Mouse (Mus musculus) kidney, adult 2 months (tissue): Measurements from ENCODE around the gene Jchain. TPM values are rescaled to one million over a fixed set of nuclear protein-coding genes. Genes with fewer than 3 reads are reported as not detected.
A peak's percentile ranks its signal among the peaks of the same experiment; 100 is the strongest.

Experiments used
- DNase-seq: peaks from one replicate; pipeline ENCODE4 v3.0.0; 2021
- H3K27ac ChIP-seq: fragments of 200-500 bp; 2 replicates; pipeline ENCODE4 v1.5.1; 2012; ENCODE audit warnings: low read depth, low read length, control low read depth, inconsistent platforms; ENCODE audit not compliant: insufficient read depth
- H3K27me3 ChIP-seq: fragments of 200-500 bp; replicated peaks from 2 replicates; pipeline ENCODE4 v1.6.1; 2012; ENCODE audit warnings: mild to moderate bottlenecking, moderate library complexity, low read length, inconsistent platforms; ENCODE audit not compliant: control insufficient read depth, insufficient read depth
- H3K36me3 ChIP-seq: fragments of 200-500 bp; 2 replicates; pipeline ENCODE4 v1.6.1; 2012; ENCODE audit warnings: mild to moderate bottlenecking, moderate library complexity, low read length, inconsistent platforms; ENCODE audit not compliant: control insufficient read depth, insufficient read depth
- H3K4me1 ChIP-seq: fragments of 200-500 bp; 2 replicates; pipeline ENCODE4 v1.6.1; 2011; ENCODE audit warnings: low read length; ENCODE audit not compliant: control insufficient read depth, insufficient read depth
- H3K4me3 ChIP-seq: fragments of 200-500 bp; 2 replicates; pipeline ENCODE4 v1.5.1; 2011; ENCODE audit warnings: mild to moderate bottlenecking, low read depth, low read length, control low read depth; ENCODE audit not compliant: insufficient read depth
- CTCF ChIP-seq: fragments of 200-500 bp; conservative IDR thresholded peaks from 2 replicates; pipeline ENCODE4 v1.5.1; 2011; ENCODE audit warnings: low read depth, mild to moderate bottlenecking, control low read depth, low read length, moderate library complexity, mixed read lengths; ENCODE audit not compliant: insufficient read depth, insufficient read length
- POLR2A ChIP-seq: fragments of 200-500 bp; IDR thresholded peaks from one replicate; pipeline ENCODE4 v1.6.1; 2011; ENCODE audit warnings: low read depth, low read length, control low read depth
- WGBS: fragments of 180-500 bp; shearing (Covaris S2); methylation state at CpG from one replicate; pipeline ENCODE4 v1.1.7; 2018; 5-methylcytosine and 5-hydroxymethylcytosine counted together
- polyA plus RNA-seq: library from polyadenylated mRNA; depleted of rRNA; stranded (reverse); fragments of >200 nt; gene quantifications from 2 replicates; pipeline ENCODE4 v1.2.3, GENCODE M21; 2012

The Jchain gene
- polyA plus RNA-seq, 1 experiment: 5.5 TPM

DNA sequence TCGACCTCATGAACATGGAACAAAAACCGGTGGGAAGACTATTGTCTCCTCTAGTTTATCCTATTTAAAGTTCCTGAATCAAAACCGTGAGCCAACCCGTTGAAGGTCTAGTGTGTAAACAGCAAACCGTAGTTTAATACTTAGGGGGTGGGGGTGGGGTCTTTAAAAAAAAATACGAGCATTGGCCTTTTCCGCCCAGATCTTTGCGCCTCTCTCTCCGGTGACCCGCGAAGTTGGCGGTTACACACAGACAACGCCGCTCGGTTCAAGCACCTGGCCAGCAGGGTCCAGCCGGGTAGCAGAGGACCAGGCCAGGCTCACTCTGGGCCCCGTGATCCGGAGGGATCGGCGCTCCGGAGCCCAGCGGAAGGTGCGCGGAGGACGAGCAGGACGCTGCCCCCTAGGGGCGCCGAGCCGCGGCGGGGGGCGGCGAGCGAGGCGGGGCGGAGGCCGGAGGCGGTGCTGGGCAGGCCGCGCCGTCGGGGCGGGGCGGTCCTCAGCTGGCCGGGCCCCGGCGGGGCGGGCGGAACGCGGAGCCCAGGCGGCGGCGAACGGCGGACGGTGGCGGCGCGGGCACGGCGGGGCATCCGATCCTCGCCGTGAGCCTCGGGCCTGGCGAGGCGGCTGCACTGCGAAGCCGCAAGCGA lies 36.9 kb upstream of the Jchain start, which contains the start of gene Rufy3:
Rufy3 (plus strand) TSS at position 540 of the 647 bp plus-strand sequence.
- 2% methylated on average over 62 of the region's 71 CpGs for WGBS

DNA sequence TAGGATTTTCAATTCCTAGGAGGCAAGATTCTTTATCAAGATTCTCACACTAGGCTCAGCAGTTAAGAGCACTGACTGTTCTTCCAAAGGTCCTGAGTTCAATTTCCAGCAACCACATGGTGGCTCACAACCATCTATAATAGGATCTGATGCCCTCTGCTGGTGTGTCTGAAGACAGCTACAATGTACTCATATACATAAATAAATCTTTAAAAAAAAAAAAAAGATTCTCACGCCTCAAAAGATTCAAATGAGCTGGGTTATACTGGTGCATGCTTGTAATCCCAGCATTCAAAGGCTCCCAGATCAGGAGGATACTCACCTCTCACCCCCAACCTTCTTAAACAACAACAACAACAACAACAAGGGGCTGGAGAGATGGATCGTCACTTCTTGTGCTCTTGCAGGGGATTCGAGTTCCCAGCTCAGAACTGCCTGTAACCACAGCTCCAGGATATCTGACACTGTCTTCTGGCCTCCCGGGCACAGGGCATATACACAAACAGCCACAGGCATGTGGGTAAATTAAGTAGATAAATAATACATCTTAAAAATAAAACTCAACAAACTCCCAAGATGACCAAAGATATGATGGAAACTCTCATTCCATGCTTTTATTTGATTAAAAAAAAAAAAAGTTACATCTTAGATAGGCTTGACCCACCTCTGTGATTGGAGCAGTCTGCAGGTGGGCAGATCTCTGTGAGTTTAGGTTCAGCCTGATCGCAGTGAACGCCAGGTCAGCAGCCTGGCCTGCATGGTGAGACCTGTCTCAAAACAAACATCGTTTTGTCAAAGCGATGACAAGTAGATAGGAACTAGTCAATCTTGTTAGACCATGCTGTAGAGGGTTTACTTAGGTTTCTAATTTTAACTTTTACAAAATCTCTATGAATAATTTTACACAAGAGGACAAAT lies 35.4 kb upstream of the Jchain start:
- Histone ChIP-seq H3K4me1 (peaks cover 9% of the 10 kb centered on the region; the same call in 1 of the 2 replicates), H3K4me3 (no peak overlapping the region), H3K27me3 (no peaks in the 10 kb centered on the region), H3K36me3 (no peaks in the 10 kb centered on the region; the same call in 1 of the 2 replicates), H3K27ac (no peak overlapping the region)
- 71% methylated on average over 8 of the region's 8 CpGs for WGBS
- DNase-seq: no peak
- TF ChIP-seq POLR2A: no peak
- no peak for TF ChIP-seq CTCF

More for the DNA sequence above, 36.9 kb upstream of the Jchain start, which contains the start of gene Rufy3:
- Histone ChIP-seq H3K4me3 (peak within 1 kb of the TSS; percentile 88), H3K36me3 (no peaks in the 10 kb centered on the region; the same call in 1 of the 2 replicates), H3K4me1 (peaks cover 13% of the 10 kb centered on the region; the same call in 1 of the 2 replicates), H3K27ac (peak within 1 kb of the TSS; percentile 97), H3K27me3 (no peaks in the 10 kb centered on the region)
- DNase-seq: peak; percentile 94
- TF ChIP-seq POLR2A (no peak), CTCF (peak; percentile 52)

DNA sequence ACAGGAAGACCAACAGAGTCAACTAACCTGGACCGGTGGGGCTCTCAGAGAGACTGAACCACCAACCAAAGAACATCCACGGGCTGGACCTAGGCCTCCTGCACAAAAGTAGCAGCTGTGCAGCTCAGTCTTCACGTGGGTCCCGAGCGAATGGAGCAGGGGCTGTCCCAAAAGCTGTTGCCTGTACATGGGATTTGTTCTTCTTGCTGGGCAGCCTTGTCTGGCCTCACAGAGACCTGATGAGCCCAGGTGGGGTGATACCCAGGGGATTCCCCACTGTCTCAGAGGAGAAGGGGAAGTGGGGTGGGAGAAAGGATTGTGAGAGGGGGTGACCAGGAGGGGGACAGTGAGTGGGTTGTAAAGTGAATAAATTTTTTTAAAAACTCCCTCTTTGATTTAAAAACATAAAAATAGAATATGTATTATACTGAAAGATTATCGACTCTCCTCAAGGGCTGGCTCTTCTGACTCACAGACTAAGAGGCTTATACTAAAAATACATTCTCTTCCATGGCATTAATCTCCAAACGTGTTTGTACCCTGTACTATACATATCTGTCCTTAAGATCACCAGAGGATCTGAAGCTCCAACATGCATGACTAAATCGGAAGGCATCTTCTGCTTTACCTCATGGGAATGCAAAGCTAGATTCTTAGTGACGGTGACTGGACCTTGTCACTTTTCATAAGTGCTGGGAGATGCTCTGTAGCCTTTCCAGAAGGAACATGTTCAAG lies 33.6 kb upstream of the Jchain start:
- Histone ChIP-seq H3K27me3 (no peaks in the 10 kb centered on the region), H3K36me3 (no peaks in the 10 kb centered on the region), H3K4me3 (no peak overlapping the region), H3K4me1 (peaks cover 2% of the 10 kb centered on the region; the same call in 1 of the 2 replicates), H3K27ac (no peak overlapping the region)
- no peak for DNase-seq
- TF ChIP-seq CTCF: no peak
- TF ChIP-seq POLR2A: no peak
- WGBS: 87% methylated on average over 9 of the region's 9 CpGs

DNA sequence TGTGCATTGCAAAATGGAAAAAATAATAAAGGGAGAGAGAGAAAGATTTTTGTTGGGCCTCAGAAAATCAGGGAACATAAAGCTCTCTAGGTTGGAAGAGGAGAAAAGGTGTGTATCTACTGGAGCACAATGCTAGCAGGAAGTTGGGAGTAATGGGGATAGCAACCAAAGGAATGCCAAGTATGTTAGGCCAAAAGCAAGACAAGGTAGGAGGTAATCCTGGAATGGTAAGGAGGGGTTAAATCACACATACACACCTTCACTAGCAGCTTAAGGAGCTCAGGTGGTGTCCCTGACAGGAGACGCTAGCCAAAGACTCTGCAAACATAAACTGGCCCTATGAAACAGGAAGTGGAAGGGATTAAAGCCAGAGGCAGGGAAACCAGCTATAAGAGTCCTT lies 31.3 kb upstream of the Jchain start:
- no peaks in the 10 kb centered on the region for H3K27me3 ChIP-seq
- TF ChIP-seq CTCF (no peak), POLR2A (no peak)
- H3K4me3 ChIP-seq: no peak overlapping the region
- H3K36me3 ChIP-seq: no peaks in the 10 kb centered on the region
- DNase-seq: no peak
- peaks cover 10% of the 10 kb centered on the region; the same call in 1 of the 2 replicates for H3K4me1 ChIP-seq
- H3K27ac ChIP-seq: no peak overlapping the region
- 30% methylated on average over 1 of the region's 1 CpGs for WGBS

DNA sequence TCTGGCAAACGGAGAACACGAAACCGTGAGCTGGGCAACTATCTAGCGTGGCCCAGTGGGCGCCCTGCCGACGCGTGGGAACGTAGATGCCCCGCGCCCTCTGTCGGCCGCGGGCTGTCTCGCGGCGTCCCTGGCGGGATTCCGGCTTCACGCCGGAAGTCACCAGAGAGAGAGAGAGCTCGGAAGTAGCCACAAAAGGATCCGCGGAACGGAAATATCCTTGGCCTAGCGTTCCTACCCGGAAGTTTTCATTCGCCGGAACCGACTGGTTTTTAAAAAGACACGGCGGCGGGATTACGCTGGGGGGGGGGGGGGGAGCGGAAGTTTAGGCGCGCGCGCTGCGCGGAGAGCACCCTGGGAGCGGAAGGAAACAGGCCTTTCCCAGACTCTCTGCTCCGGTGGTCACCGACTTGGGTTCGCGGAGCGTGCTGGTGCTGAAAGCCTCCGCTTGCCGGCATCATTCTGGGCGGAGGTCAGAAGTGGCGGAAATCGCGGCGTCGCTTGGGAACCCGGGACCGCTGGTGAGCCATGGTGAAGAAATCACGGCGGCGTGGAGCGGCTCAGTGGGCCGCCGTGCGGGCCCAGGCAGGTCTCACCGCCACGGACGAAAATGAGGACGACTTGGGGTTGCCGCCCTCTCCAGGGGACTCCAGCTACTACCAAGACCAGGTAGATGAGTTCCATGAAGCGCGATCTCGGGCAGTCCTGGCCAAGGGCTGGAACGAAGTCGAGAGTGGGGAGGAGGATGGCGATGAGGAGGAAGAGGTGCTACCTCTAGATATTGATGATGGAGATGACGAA lies 26.6 kb upstream of the Jchain start, which contains the start of gene Utp3:
Utp3 (plus strand) TSS at position 377 of the 801 bp plus-strand sequence.
- Histone ChIP-seq H3K36me3 (no peaks in the 10 kb centered on the region), H3K4me1 (peaks cover 11% of the 10 kb centered on the region; the same call in 1 of the 2 replicates), H3K27ac (peak within 1 kb of the TSS; percentile 70), H3K27me3 (no peaks in the 10 kb centered on the region), H3K4me3 (peak within 1 kb of the TSS; percentile 75)
- WGBS: under 1% methylated on average over 76 of the region's 76 CpGs
- DNase-seq: peak; percentile 98
- TF ChIP-seq POLR2A: peak; percentile 50
- TF ChIP-seq CTCF: peak; percentile 77
